Mouse (Mus musculus): ENCODE measurements at regions not wholly inside any gene's neighbourhood (a gene's known extent, or its start where the extent isn't known, plus 50 kb on each side); places are given as distances from the start of the nearest gene placed in this dataset.

DNA sequence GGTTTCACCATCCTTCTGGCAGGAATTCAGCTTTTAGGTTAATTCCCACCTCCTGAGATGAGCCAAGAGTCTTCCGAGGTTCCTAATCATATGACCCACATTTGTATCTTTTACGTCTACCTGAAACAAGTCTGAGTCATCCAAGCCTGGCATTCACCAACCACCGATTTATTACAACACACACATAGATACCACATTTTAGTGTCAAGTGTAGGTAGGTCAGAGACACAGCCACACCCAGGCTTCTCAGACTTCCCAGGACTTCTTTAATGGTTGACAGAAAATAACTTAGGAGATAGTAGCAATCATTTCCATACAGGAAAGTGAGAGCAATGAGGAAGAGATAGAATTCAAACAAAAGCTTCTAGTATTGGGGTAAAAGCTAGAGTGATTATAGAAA lies 189.2 kb upstream of the Gm10306 start:
- TF ChIP-seq CTCF (IDR thresholded peaks at IDR 0.05; ENCODE audit: low read depth) (no peak), EP300 (optimal IDR thresholded peaks at IDR 0.05) (no peak)

Data from stomach, postnatal 0 days (tissue).